Mouse (Mus musculus) limb, embryonic 12.5 days (tissue): Measurements from ENCODE around the gene C2cd6. TPM values are rescaled to one million over a fixed set of nuclear protein-coding genes. Genes with fewer than 3 reads are reported as not detected.

Experiments
- ATAC-seq: fragments of 200-750 bp; cut with Nextera tagmentation; 2 replicates; pipeline ENCODE4 v1.8.0; 2017; ENCODE audit warnings: low read depth, moderate TSS enrichment; ENCODE audit not compliant: insufficient number of reproducible peaks, insufficient read depth, low FRiP score, low TSS enrichment
- H3K27ac ChIP-seq: fragments of 300-500 bp; sonication (generic); 2 replicates; pipeline ENCODE4 v1.5.1; 2016; ENCODE audit warnings: mild to moderate bottlenecking, moderate library complexity
- H3K27me3 ChIP-seq: fragments of 300-500 bp; sonication (generic); 2 replicates; pipeline ENCODE4 v1.6.1; 2016; ENCODE audit warnings: mild to moderate bottlenecking, moderate library complexity
- H3K36me3 ChIP-seq: fragments of 300-500 bp; sonication (generic); 2 replicates; pipeline ENCODE4 v1.6.1; 2016; ENCODE audit warnings: mild to moderate bottlenecking, moderate library complexity
- H3K4me1 ChIP-seq: fragments of 300-500 bp; sonication (generic); replicated peaks from 2 replicates; pipeline ENCODE4 v1.6.1; 2016
- H3K4me2 ChIP-seq: fragments of 300-500 bp; sonication (generic); 2 replicates; pipeline ENCODE4 v1.6.1; 2016; ENCODE audit warnings: mild to moderate bottlenecking, moderate library complexity
- H3K4me3 ChIP-seq: fragments of 300-500 bp; sonication (generic); replicated peaks from 2 replicates; pipeline ENCODE4 v1.5.1; 2016; ENCODE audit warnings: mild to moderate bottlenecking
- H3K9ac ChIP-seq: fragments of 300-500 bp; sonication (generic); replicated peaks from 2 replicates; pipeline ENCODE4 v1.6.1; 2016; ENCODE audit warnings: mild to moderate bottlenecking, moderate library complexity
- H3K9me3 ChIP-seq: fragments of 300-500 bp; sonication (generic); 2 replicates; pipeline ENCODE4 v1.6.1; 2016; ENCODE audit warnings: mild to moderate bottlenecking, moderate library complexity
- WGBS: fragments of 180-500 bp; shearing (Covaris S2); methylation state at CpG from one replicate; pipeline ENCODE4 v1.1.7; 2016; 5-methylcytosine and 5-hydroxymethylcytosine counted together
- polyA plus RNA-seq: library from polyadenylated mRNA; unstranded; fragments of >200 nt; fragmentation: Nextera tagmentation; extraction: Ambion mirVana; gene quantifications from 2 replicates; pipeline ENCODE4 v1.2.1, GENCODE M21; 2016

Gene C2cd6
- polyA plus RNA-seq, 1 experiment from 2014 or later = not detected

- H3K27me3 ChIP-seq = no peaks in the 10 kb centered on the region
- H3K27ac ChIP-seq = no peak overlapping the region
- ATAC-seq = no peak
- H3K9me3 ChIP-seq = no peaks in the 10 kb centered on the region
- no peak overlapping the region for H3K4me3 ChIP-seq
- no peaks in the 10 kb centered on the region for H3K36me3 ChIP-seq
- H3K4me2 ChIP-seq = no peak overlapping the region
- no peak overlapping the region for H3K9ac ChIP-seq
- no peaks in the 10 kb centered on the region for H3K4me1 ChIP-seq
- WGBS = 65% methylated on average over 2 of the region's 2 CpGs
These were observed 37.7 kb downstream of the C2cd6 start for GRCm38 (mm10) chr1:59056955-59057354.

GRCm38 (mm10) chr1:59051306-59051705 lies 43.4 kb downstream of the C2cd6 start:
- Histone ChIP-seq H3K27me3 (no peaks in the 10 kb centered on the region), H3K9me3 (no peaks in the 10 kb centered on the region), H3K4me2 (no peak overlapping the region), H3K27ac (no peak overlapping the region), H3K36me3 (no peaks in the 10 kb centered on the region), H3K9ac (no peak overlapping the region), H3K4me3 (no peak overlapping the region), H3K4me1 (no peaks in the 10 kb centered on the region)
- no peak for ATAC-seq
- WGBS = 71% methylated on average over 2 of the region's 2 CpGs

GRCm38 (mm10) chr1:59037723-59038122 lies 57.0 kb downstream of the C2cd6 start:
- Histone ChIP-seq H3K4me2 (no peak overlapping the region), H3K36me3 (no peaks in the 10 kb centered on the region), H3K27me3 (no peaks in the 10 kb centered on the region), H3K4me3 (no peak overlapping the region), H3K4me1 (no peaks in the 10 kb centered on the region), H3K9me3 (0 out of 2 replicates have a peak, but pooled peaks cover 2% of the 10 kb centered on the region), H3K9ac (no peak overlapping the region), H3K27ac (no peak overlapping the region)
- WGBS = 66% methylated on average over 5 of the region's 5 CpGs
- ATAC-seq = no peak

- ATAC-seq = no peak
- Histone ChIP-seq H3K4me1 (peaks cover 7% of the 10 kb centered on the region), H3K36me3 (no peaks in the 10 kb centered on the region), H3K9ac (no peak overlapping the region), H3K27me3 (no peaks in the 10 kb centered on the region), H3K9me3 (no peaks in the 10 kb centered on the region), H3K4me2 (no peak overlapping the region), H3K4me3 (no peak overlapping the region), H3K27ac (no peak overlapping the region)
- WGBS = 51% methylated on average over 3 of the region's 3 CpGs
These were observed 73.1 kb downstream of the C2cd6 start for GRCm38 (mm10) chr1:59021556-59021955.

- Histone ChIP-seq H3K36me3 (no peaks in the 10 kb centered on the region), H3K27me3 (no peaks in the 10 kb centered on the region), H3K4me3 (no peak overlapping the region), H3K9ac (no peak overlapping the region), H3K27ac (no peak overlapping the region), H3K4me1 (no peaks in the 10 kb centered on the region), H3K4me2 (no peak overlapping the region), H3K9me3 (no peaks in the 10 kb centered on the region)
- ATAC-seq = no peak
- WGBS = 41% methylated on average over 4 of the region's 4 CpGs
These were observed 85.5 kb downstream of the C2cd6 start for GRCm38 (mm10) chr1:59009250-59009649.

Other genes starting within 250 kb of the C2cd6 start
- gene Trak2, start 121.5 kb downstream of the C2cd6 start, polyA plus RNA-seq = 12.1 and 13.5 TPM in 2 replicates
- gene Stradb, start 121.4 kb downstream of the C2cd6 start, polyA plus RNA-seq = 23.5 and 24.5 TPM in 2 replicates
- 33.7 and 39.2 TPM in 2 replicates for gene Tmem237, start 25.5 kb upstream of the C2cd6 start, polyA plus RNA-seq
- 0.17 and 0.23 TPM in 2 replicates for gene Mpp4, start 68.5 kb upstream of the C2cd6 start, polyA plus RNA-seq
- gene Als2, start 142.3 kb upstream of the C2cd6 start, polyA plus RNA-seq = 11.7 and 11.8 TPM in 2 replicates
- 0.38 TPM in 1 of 2 replicates, not detected in the other for gene Cdk15, start 162.0 kb upstream of the C2cd6 start, polyA plus RNA-seq